Mouse (Mus musculus) liver, embryonic 14.5 days (tissue): ENCODE results near the gene Nccrp1. TPM values are rescaled to one million over a fixed set of nuclear protein-coding genes. Genes with fewer than 3 reads are reported as not detected.

Source experiments
- ATAC-seq: fragments of 200-750 bp; cut with Nextera tagmentation; 2 replicates; pipeline ENCODE4 v1.8.0; 2017; ENCODE audit warnings: moderate number of reproducible peaks, mild to moderate bottlenecking, moderate library complexity; ENCODE audit not compliant: insufficient read depth
- DNase-seq, 3 experiments: peaks; one replicate each; pipeline ENCODE4 v3.0.0-alpha.2; 2012 to 2013; ENCODE audit warnings: low read depth in 3 of 3, low spot score in 3 of 3
- H3K27ac ChIP-seq: fragments of 300-500 bp; sonication (generic); 2 replicates; pipeline ENCODE4 v1.5.1; 2014; ENCODE audit warnings: moderate library complexity, mild to moderate bottlenecking, control low read depth, inconsistent platforms
- H3K27me3 ChIP-seq: fragments of 300-500 bp; sonication (generic); 2 replicates; pipeline ENCODE4 v1.6.1; 2014; ENCODE audit warnings: mild to moderate bottlenecking, low read length, moderate library complexity; ENCODE audit not compliant: control insufficient read depth, insufficient read depth
- H3K36me3 ChIP-seq: fragments of 300-500 bp; sonication (generic); replicated peaks from 2 replicates; pipeline ENCODE4 v1.6.1; 2014; ENCODE audit warnings: low read depth; ENCODE audit not compliant: control insufficient read depth, insufficient read depth
- H3K4me1 ChIP-seq, 2 experiments: fragments of 200-500 bp in 1 of 2; fragments of 300-500 bp in 1 of 2; sonication (generic) in 1 of 2; replicated peaks; 2 replicates each; pipeline ENCODE4 v1.6.1; 2012 to 2014; ENCODE audit warnings: antibody characterized with exemption in 1 of 2, inconsistent platforms in 1 of 2, low read length in 1 of 2; ENCODE audit not compliant: control insufficient read depth in 2 of 2, insufficient read depth in 2 of 2
- H3K4me2 ChIP-seq: fragments of 300-500 bp; sonication (generic); 2 replicates; pipeline ENCODE4 v1.6.1; 2014; ENCODE audit warnings: low read depth, mild to moderate bottlenecking, control low read depth, moderate library complexity
- H3K4me3 ChIP-seq, 2 experiments: fragments of 200-500 bp in 1 of 2; fragments of 300-500 bp in 1 of 2; sonication (generic) in 1 of 2; 2 replicates each; pipeline ENCODE4 v1.5.1; 2012 to 2014; ENCODE audit warnings: low read depth in 2 of 2, low read length in 2 of 2, mild to moderate bottlenecking in 2 of 2, control low read depth in 1 of 2, inconsistent platforms in 1 of 2, moderate library complexity in 1 of 2; ENCODE audit not compliant: insufficient read depth in 1 of 2
- H3K9ac ChIP-seq: fragments of 300-500 bp; sonication (generic); replicated peaks from 2 replicates; pipeline ENCODE4 v1.6.1; 2014; ENCODE audit warnings: mild to moderate bottlenecking, control low read depth, moderate library complexity
- H3K9me3 ChIP-seq: fragments of 300-500 bp; sonication (generic); 2 replicates; pipeline ENCODE4 v1.6.1; 2016; ENCODE audit warnings: low read length, mixed read lengths; ENCODE audit not compliant: control insufficient read depth
- CTCF ChIP-seq: IDR thresholded peaks from 2 replicates; pipeline ENCODE4 v1.5.1; 2016; ENCODE audit warnings: antibody characterized with exemption, low read depth, control low read depth
- EP300 ChIP-seq: IDR thresholded peaks from 2 replicates; pipeline ENCODE4 v1.6.1; 2016; ENCODE audit warnings: antibody characterized with exemption, low read depth
- WGBS: fragments of 180-500 bp; shearing (Covaris S2); extraction: QIAGEN DNeasy Blood & Tissue Kit; methylation state at CpG from one replicate; pipeline ENCODE4 v1.1.7; 2014; ENCODE audit not compliant: insufficient replicate concordance; 5-methylcytosine and 5-hydroxymethylcytosine counted together
- polyA plus RNA-seq, 2 experiments: library from polyadenylated mRNA; depleted of rRNA in 1 of 2; stranded (reverse) in 1 of 2; unstranded in 1 of 2; fragments of >200 nt; fragmentation: Nextera tagmentation in 1 of 2; extraction: Ambion mirVana in 1 of 2; gene quantifications; 2 replicates each; pipeline versions ENCODE4 v1.2.1 to v1.2.3; 2012 to 2014

Gene Nccrp1
- polyA plus RNA-seq, 2 experiments, result not detected

DNA sequence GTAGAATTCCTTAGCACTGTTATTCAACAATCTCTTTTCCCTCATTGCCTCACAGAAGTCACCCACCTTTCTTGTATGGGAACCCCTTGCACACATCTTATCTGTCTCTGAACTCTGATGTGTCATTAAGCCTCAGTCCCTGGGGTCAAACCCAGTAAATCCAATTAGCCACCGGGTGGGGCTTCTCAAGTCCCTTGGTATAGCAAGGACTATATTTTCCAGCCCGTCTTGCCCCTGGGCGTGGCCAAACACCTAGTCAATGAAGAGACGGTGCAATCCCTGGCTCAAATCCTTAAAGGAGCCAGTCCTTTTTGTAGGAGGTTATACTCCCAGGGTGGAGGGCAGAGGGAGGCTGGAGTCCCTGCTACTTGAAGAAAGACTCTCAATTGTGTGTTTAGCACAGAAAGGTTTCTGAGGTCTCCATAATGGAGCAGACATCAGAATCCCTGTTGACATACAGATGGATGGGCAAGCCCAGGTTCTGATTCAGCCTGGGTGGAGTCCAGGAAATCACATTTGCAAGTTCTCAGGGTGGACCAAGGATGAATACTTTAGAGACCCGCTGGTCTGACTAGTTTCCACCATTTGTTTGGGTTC, 9.0 kb upstream of the Nccrp1 start:
- H3K4me3 ChIP-seq, result no peak overlapping the region
- H3K4me2 ChIP-seq, result no peak overlapping the region
- peaks cover 11% of the 10 kb centered on the region for H3K36me3 ChIP-seq
- TF ChIP-seq EP300 (no peak), CTCF (no peak)
- WGBS, result 26% methylated on average over 5 of the region's 5 CpGs
- DNase-seq, result no peak
- H3K9me3 ChIP-seq, result no peaks in the 10 kb centered on the region
- H3K27me3 ChIP-seq, result no peaks in the 10 kb centered on the region
- no peak overlapping the region for H3K27ac ChIP-seq
- no peak overlapping the region for H3K9ac ChIP-seq
- H3K4me1 ChIP-seq, result no peaks in the 10 kb centered on the region
- no peak for ATAC-seq

DNA sequence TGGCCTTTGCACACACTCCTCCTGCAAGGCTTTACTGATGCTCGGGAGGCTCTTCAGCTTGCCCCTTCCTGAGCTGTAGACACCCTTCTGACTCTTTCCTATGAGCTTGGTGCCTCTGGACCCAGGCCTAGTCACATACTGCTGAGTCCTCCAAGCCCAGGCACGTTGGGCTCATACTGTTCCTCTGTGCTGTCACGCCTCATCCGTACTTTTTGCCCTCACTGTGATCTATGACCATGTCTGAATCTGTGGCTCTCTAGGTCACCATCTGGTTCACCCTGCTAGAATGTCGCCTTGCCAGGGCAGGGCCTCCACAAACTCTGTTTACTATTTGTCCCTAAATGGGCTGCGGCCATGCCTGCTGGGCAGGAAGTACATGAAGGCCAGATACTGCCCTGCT, 6.0 kb upstream of the Nccrp1 start:
- Histone ChIP-seq H3K36me3 (no peaks in the 10 kb centered on the region), H3K27ac (no peak overlapping the region), H3K4me1 (no peaks in the 10 kb centered on the region), H3K4me3 (no peak overlapping the region), H3K9ac (no peak overlapping the region), H3K4me2 (no peak overlapping the region), H3K9me3 (no peaks in the 10 kb centered on the region), H3K27me3 (no peaks in the 10 kb centered on the region)
- WGBS, result 71% methylated on average over 6 of the region's 6 CpGs
- DNase-seq (no peak), ATAC-seq (no peak)
- TF ChIP-seq CTCF, result no peak
- TF ChIP-seq EP300, result no peak

DNA sequence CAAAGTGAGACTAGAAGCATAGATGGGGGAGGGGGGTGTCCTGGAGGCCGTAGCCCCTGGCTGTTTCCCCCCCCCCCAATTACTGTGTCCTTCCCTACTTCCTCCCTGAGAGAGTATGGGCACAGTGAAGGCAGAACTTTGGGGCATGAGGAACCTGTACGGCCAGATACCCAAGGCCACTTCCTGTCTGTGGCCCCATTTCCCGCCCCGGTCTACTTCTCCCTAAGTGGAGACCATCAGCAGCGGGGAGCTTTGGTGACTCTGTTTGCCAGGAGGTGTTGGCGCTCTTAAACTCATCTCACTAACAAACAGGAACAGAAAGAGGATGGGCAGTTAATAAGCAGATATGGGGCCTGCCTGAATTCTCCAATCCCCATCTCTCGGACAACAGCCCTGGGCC, 574 bp upstream of the Nccrp1 start:
- TF ChIP-seq CTCF, result no peak
- TF ChIP-seq EP300, result no peak
- ATAC-seq (no peak), DNase-seq (no peak)
- Histone ChIP-seq H3K27me3 (peaks cover 25% of the 10 kb centered on the region), H3K9me3 (no peaks in the 10 kb centered on the region), H3K4me3 (no peak overlapping the region), H3K4me2 (no peak overlapping the region), H3K27ac (no peak overlapping the region), H3K36me3 (no peaks in the 10 kb centered on the region), H3K4me1 (no peaks in the 10 kb centered on the region), H3K9ac (no peak overlapping the region)
- 15% methylated on average over 7 of the region's 7 CpGs for WGBS

DNA sequence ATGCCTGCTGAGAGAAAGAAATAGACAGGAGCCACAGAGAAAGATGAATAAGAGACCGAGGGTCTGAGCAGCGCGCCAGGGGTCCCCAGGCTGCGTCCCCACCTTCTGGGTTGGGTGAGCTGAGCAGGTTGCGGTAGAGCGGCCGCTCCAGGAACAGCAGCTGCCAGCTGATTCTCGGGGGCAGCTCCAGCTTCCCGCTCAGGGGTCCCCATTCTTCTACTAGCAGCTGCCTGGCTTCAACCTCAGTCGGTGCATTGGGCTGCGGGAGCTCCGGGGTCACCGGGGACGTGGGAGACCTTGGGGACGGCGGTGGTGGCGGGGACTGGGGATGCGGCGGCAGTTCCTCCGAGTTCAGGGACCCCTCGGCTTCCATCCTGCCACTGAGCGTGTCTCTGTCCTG, 405 bp downstream of the Nccrp1 start:
- Histone ChIP-seq H3K9me3 (no peaks in the 10 kb centered on the region), H3K27me3 (peaks cover 25% of the 10 kb centered on the region), H3K27ac (no peak overlapping the region), H3K4me3 (no peak overlapping the region), H3K36me3 (no peaks in the 10 kb centered on the region), H3K9ac (no peak overlapping the region), H3K4me1 (no peaks in the 10 kb centered on the region), H3K4me2 (no peak overlapping the region)
- DNase-seq (no peak), ATAC-seq (no peak)
- WGBS, result 3% methylated on average over 22 of the region's 22 CpGs
- TF ChIP-seq EP300 (no peak), CTCF (no peak)

DNA sequence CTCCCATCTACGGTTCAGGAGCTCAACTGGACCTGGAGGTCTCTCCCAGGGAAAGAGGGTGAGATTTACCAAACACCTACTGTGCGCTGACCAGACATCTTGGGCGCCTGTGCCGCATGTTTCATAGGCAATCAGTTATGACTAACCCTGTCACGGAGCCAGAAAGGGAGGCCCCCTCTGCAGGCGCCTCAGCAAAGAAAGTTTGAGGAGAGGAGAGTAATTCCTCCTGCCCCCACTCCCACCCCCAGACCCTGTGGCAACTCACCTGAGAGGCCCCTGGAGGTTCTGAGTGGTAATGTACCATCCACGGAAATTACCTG, 1.2 kb downstream of the Nccrp1 start:
- Histone ChIP-seq H3K36me3 (no peaks in the 10 kb centered on the region), H3K9me3 (no peaks in the 10 kb centered on the region), H3K4me3 (no peak overlapping the region), H3K27ac (no peak overlapping the region), H3K4me1 (no peaks in the 10 kb centered on the region), H3K27me3 (peaks cover 25% of the 10 kb centered on the region), H3K9ac (no peak overlapping the region), H3K4me2 (no peak overlapping the region)
- 50% methylated on average over 7 of the region's 7 CpGs for WGBS
- ATAC-seq (no peak), DNase-seq (no peak)
- no peak for TF ChIP-seq EP300
- TF ChIP-seq CTCF, result no peak
